8 mouse cellular contexts compared by ENCODE assay signal in the genomic region with DNA sequence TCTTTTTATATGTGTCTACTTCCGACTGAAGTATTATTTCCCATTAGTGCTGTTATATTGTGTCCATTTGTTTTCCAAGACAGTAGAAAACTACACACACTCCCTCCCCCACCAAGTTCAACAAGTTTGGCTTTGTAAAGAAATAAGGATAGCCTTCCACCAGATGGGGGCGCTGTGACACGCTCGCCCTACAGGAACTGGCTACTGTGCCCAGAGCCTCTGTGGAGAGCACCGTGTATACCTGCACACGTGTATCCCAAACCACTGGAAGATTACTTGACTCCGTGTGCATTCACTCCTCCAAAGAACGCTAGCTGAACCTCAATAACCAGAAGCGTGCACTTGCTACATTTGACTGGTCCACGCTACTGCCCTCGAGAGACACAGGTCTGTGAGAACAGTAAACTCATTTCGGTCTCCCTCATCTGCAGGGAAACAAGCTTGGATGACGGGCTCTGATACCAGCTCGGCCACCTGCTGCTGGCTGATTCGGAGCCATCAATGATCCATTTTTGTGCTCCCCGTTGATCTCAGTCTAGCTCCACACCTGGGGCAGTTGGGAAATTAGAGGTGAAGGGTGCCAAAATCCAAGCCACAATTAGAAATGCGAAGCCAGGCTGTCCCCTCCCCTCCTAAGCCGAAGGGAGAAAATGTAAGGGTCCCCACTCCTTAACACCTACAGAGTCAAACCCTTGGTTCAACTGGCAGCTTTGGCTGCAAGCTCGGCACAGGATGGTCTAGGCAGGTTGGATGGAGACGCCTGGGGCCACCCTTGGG. TPM values are rescaled to one million over a fixed set of nuclear protein-coding genes. Genes with fewer than 3 reads are reported as not detected.
DNase-seq lines count a peak whose midpoint lies in the region; ATAC-seq lines count a peak whose summit lies in the region.

A gene (plus strand): TSS at position 224 of the 777 bp plus-strand sequence.

- no peaks in the 10 kb centered on the region for H3K36me3 ChIP-seq in embryonic facial prominence, embryonic 11.5 days (replicated peaks; ENCODE audit: control insufficient read depth, insufficient read depth, low read depth, low read length)
- no peaks in the 10 kb centered on the region; the same call in 1 of the 2 replicates for H3K36me3 ChIP-seq in lung, embryonic 16.5 days (ENCODE audit: control insufficient read depth, insufficient read depth, low read length)

- peak within 1 kb of the TSS; percentile 34 for H3K4me3 ChIP-seq in embryonic facial prominence, embryonic 11.5 days (ENCODE audit: low read depth, low read length)
- H3K4me3 ChIP-seq in lung, embryonic 16.5 days (ENCODE audit: low read length): peak within 1 kb of the TSS; percentile 58

- peak within 1 kb of the TSS; percentile 56 for H3K9ac ChIP-seq in embryonic facial prominence, embryonic 11.5 days (replicated peaks; ENCODE audit: low read length)
- peak within 1 kb of the TSS; percentile 70 for H3K9ac ChIP-seq in lung, embryonic 16.5 days (ENCODE audit: low read length)

- WGBS in embryonic facial prominence, embryonic 11.5 days: 4% methylated on average over 20 of the region's 20 CpGs
- 2% methylated on average over 20 of the region's 20 CpGs for WGBS in lung, embryonic 16.5 days

- H3K4me1 ChIP-seq in embryonic facial prominence, embryonic 11.5 days (ENCODE audit: control insufficient read depth, insufficient read depth, low read length): no peaks in the 10 kb centered on the region
- peaks cover 15% of the 10 kb centered on the region for H3K4me1 ChIP-seq in lung, embryonic 16.5 days (replicated peaks; ENCODE audit: control insufficient read depth, insufficient read depth, low read length)

- ATAC-seq in embryonic facial prominence, embryonic 11.5 days (replicated peaks; ENCODE audit: insufficient number of reproducible peaks, low FRiP score, low TSS enrichment, low read depth): 0 out of 2 replicates have a peak, but pooled peaks have one; percentile 59
- peak; percentile 71 for ATAC-seq in lung, embryonic 16.5 days (ENCODE audit: low read depth)

- H3K9me3 ChIP-seq in embryonic facial prominence, embryonic 11.5 days (replicated peaks; ENCODE audit: control insufficient read depth, low read length): no peaks in the 10 kb centered on the region
- no peaks in the 10 kb centered on the region for H3K9me3 ChIP-seq in lung, embryonic 16.5 days (ENCODE audit: control insufficient read depth, low read length)

- peaks cover 3% of the 10 kb centered on the region; the same call in 1 of the 2 replicates for H3K27me3 ChIP-seq in embryonic facial prominence, embryonic 11.5 days (ENCODE audit: control insufficient read depth, insufficient read depth, low read length)
- no peaks in the 10 kb centered on the region for H3K27me3 ChIP-seq in lung, embryonic 16.5 days (ENCODE audit: control insufficient read depth, insufficient read depth, low read depth, low read length)

- H3K4me2 ChIP-seq in embryonic facial prominence, embryonic 11.5 days (ENCODE audit: low read depth, low read length): peak within 1 kb of the TSS; percentile 42
- peak within 1 kb of the TSS; percentile 55 for H3K4me2 ChIP-seq in lung, embryonic 16.5 days (ENCODE audit: low read depth, low read length)

- no peak within 1 kb of the TSS for H3K27ac ChIP-seq in embryonic facial prominence, embryonic 11.5 days (replicated peaks; ENCODE audit: low read depth, low read length)
- H3K27ac ChIP-seq in lung, embryonic 16.5 days (ENCODE audit: low read length): peak within 1 kb of the TSS; percentile 89

- peak; percentile 77 to 84 for DNase-seq in CD8-positive naive resting alpha-beta T cell, adult 2 months (ENCODE audit: low read depth in 2 of 2, low spot score in 2 of 2)
- peak; percentile 85 for DNase-seq in adrenal gland, postnatal 10 days
- peak; percentile 76 for DNase-seq in embryonic facial prominence, embryonic 11.5 days (ENCODE audit: low spot score)
- peak; percentile 47 to 63 for DNase-seq in heart, adult 9 months (ENCODE audit: low spot score in 2 of 2)
- DNase-seq in kidney, adult 8-10 months: peak; percentile 48 to 63
- peak; percentile 50 for DNase-seq in ovary, adult 18-20 months (ENCODE audit: low spot score)
- peak; percentile 85 for DNase-seq in urinary bladder, postnatal 14 days (ENCODE audit: low spot score)

RNA-seq across cellular contexts. Expression of the gene that starts here (rescaled TPM):
- total RNA-seq in adrenal gland, postnatal 10 days (2021): 10 to 100 TPM; 16.0 to 30.6 TPM
- 7.6 and 7.9 TPM in 2 replicates for polyA plus RNA-seq in embryonic facial prominence, embryonic 11.5 days (2014; fragmentation: Nextera tagmentation; extraction: Ambion mirVana)
- polyA plus RNA-seq in lung, embryonic 16.5 days (2015; fragmentation: Nextera tagmentation; extraction: Ambion mirVana): 43.2 and 52.8 TPM in 2 replicates
